Comparison of ENCODE assay signal across 23 mouse cellular contexts in genomic region chr14:29223012-29223411, GRCm38 (mm10).
DNase-seq lines count a peak whose midpoint lies in the region; TF ChIP-seq lines count a peak whose summit lies in the region.
"Had no signal": no experiment of that assay in that cellular context is flagged by ENCODE, and none has a peak within 500 bp of the region (broad histone marks: within the 10 kb centered on the region; RNA-seq: fewer than 3 reads in every experiment).

No protein-coding gene starts in this region.

- WGBS in cerebellum, adult 2 months = 14% methylated on average over 1 of the region's 1 CpGs

- H3K27ac ChIP-seq in cerebellum, adult 2 months (ENCODE audit: insufficient read depth, low read length) = no peak overlapping the region
- H3K27ac ChIP-seq: embryonic facial prominence, embryonic 15.5 days; forebrain, embryonic 12.5 days; hindbrain, embryonic 10.5 days; layer of hippocampus, adult 2 months; left cerebral cortex, adult 2 months; liver, embryonic 13.5 days had no signal

- TF ChIP-seq CTCF in cerebellum, adult 2 months (IDR thresholded peaks at IDR 0.05; ENCODE audit: borderline replicate concordance, insufficient read depth, low read depth, low read length) = no peak

- H3K4me1 ChIP-seq in cerebellum, adult 2 months (ENCODE audit: control insufficient read depth, insufficient read depth, low read length) = peaks cover 17% of the 10 kb centered on the region; the same call in 1 of the 2 replicates
- H3K4me1 ChIP-seq: liver, embryonic 13.5 days had no signal

- no peaks in the 10 kb centered on the region for H3K27me3 ChIP-seq in cerebellum, adult 2 months (ENCODE audit: control insufficient read depth, insufficient read depth, low read length)
- H3K27me3 ChIP-seq: embryonic facial prominence, embryonic 15.5 days; forebrain, embryonic 12.5 days; liver, embryonic 13.5 days; Patski had no signal

- TF ChIP-seq POLR2A in cerebellum, adult 2 months (IDR thresholded peaks at IDR 0.05; ENCODE audit: borderline replicate concordance, insufficient read depth, low read length) = no peak

- no peak overlapping the region for H3K4me3 ChIP-seq in cerebellum, adult 2 months (replicated peaks; ENCODE audit: insufficient read depth, low read depth, low read length)
- H3K4me3 ChIP-seq: embryonic facial prominence, embryonic 15.5 days; forebrain, embryonic 12.5 days; hindbrain, embryonic 10.5 days; layer of hippocampus, adult 2 months; left cerebral cortex, adult 2 months; liver, embryonic 13.5 days had no signal

- DNase-seq in heart, adult 11 months = peak; percentile 43
- DNase-seq in heart, adult 8-10 months (ENCODE audit: low spot score) = no peak
- peak; percentile 37 for DNase-seq in brain, adult 2 months (ENCODE audit: low read depth, low spot score)
- peak; percentile 14 to 49 for DNase-seq in cerebellum, adult 2 months
- DNase-seq in cerebellum, postnatal 14 days = peak; percentile 68 to 81
- DNase-seq in thymus, postnatal 4 days = no peak
- DNase-seq in urinary bladder, postnatal 36 days (ENCODE audit: low spot score in 2 of 2) = no peak
- DNase-seq: adrenal gland, postnatal 10 days; forebrain, postnatal 0 days; heart, postnatal 14 days; kidney, postnatal 14 days; liver, embryonic 13.5 days; lung, adult 18-20 months; lung, postnatal 4 days; right cerebral cortex, adult 18-20 months; thymus, adult 2 months; thymus, postnatal 36 days had no signal

Comparison
In these comparisons a context has a peak if more than half of its experiments do, and no peak if none do; other contexts are left out.
1. DNase-seq: peak in heart, adult 11 months (single experiment), brain, adult 2 months (single experiment), cerebellum, adult 2 months (2 of 2) and cerebellum, postnatal 14 days (2 of 2); none in heart, adult 8-10 months (single experiment), thymus, postnatal 4 days (single experiment) and urinary bladder, postnatal 36 days (0 of 2).